Mouse (Mus musculus) liver, adult 2 months (tissue): ENCODE data around the gene C1qtnf6. TPM values are rescaled to one million over a fixed set of nuclear protein-coding genes. Genes with fewer than 3 reads are reported as not detected.

Experiments
- DNase-seq: peaks from one replicate; pipeline ENCODE4 v3.0.0-alpha.2; 2011; ENCODE audit warnings: low read depth, low spot score; ENCODE audit errors: extremely low read depth
- H3K27ac ChIP-seq: fragments of 200-500 bp; replicated peaks from 2 replicates; pipeline ENCODE4 v1.5.1; 2012; ENCODE audit warnings: low read depth, mild to moderate bottlenecking, control low read depth, inconsistent platforms, low read length; ENCODE audit not compliant: insufficient read depth
- H3K27me3 ChIP-seq: fragments of 200-500 bp; 2 replicates; pipeline ENCODE4 v1.6.1; 2012; ENCODE audit warnings: mild to moderate bottlenecking, moderate library complexity, low read length, inconsistent platforms; ENCODE audit not compliant: control insufficient read depth, insufficient read depth
- H3K36me3 ChIP-seq: fragments of 200-500 bp; 2 replicates; pipeline ENCODE4 v1.6.1; 2012; ENCODE audit warnings: low read length, inconsistent platforms; ENCODE audit not compliant: control insufficient read depth, insufficient read depth
- H3K4me1 ChIP-seq: fragments of 200-500 bp; 2 replicates; pipeline ENCODE4 v1.6.1; 2011; ENCODE audit warnings: low read length; ENCODE audit not compliant: control insufficient read depth, insufficient read depth
- H3K4me3 ChIP-seq: fragments of 200-500 bp; 2 replicates; pipeline ENCODE4 v1.5.1; 2011; ENCODE audit warnings: low read depth, mild to moderate bottlenecking, control low read depth, low read length, moderate library complexity; ENCODE audit not compliant: insufficient read depth
- H3K79me2 ChIP-seq: fragments of 200-500 bp; 2 replicates; pipeline ENCODE4 v1.6.1; 2012; ENCODE audit warnings: inconsistent platforms, mild to moderate bottlenecking, low read length, moderate library complexity; ENCODE audit not compliant: control insufficient read depth, insufficient read depth
- H3K9ac ChIP-seq: fragments of 200-500 bp; 2 replicates; pipeline ENCODE4 v1.6.1; 2012; ENCODE audit warnings: low read depth, mild to moderate bottlenecking, control low read depth, inconsistent platforms, low read length
- CTCF ChIP-seq: fragments of 200-500 bp; IDR thresholded peaks from 2 replicates; pipeline ENCODE4 v1.5.1; 2011; ENCODE audit warnings: low read depth, low read length, control low read depth
- POLR2A ChIP-seq: fragments of 200-500 bp; IDR thresholded peaks from 2 replicates; pipeline ENCODE4 v1.6.1; 2011; ENCODE audit warnings: low read length, control low read depth; ENCODE audit not compliant: insufficient read depth; ENCODE audit errors: extremely low read depth
- WGBS: fragments of 180-500 bp; shearing (Covaris S2); methylation state at CpG from one replicate; pipeline ENCODE4 v1.1.7; 2018; 5-methylcytosine and 5-hydroxymethylcytosine counted together
- polyA plus RNA-seq: library from polyadenylated mRNA; depleted of rRNA; stranded (reverse); fragments of >200 nt; gene quantifications from 2 replicates; pipeline ENCODE4 v1.2.3, GENCODE M21; 2012
- total RNA-seq: library from RNA; depleted of rRNA; stranded (reverse); fragments of >200 nt; gene quantifications from 2 replicates; pipeline ENCODE4 v1.2.3, GENCODE M21; 2014

C1qtnf6 gene
- total and polyA plus RNA-seq, 2 experiments: 0.28 to 2.5 TPM

DNA sequence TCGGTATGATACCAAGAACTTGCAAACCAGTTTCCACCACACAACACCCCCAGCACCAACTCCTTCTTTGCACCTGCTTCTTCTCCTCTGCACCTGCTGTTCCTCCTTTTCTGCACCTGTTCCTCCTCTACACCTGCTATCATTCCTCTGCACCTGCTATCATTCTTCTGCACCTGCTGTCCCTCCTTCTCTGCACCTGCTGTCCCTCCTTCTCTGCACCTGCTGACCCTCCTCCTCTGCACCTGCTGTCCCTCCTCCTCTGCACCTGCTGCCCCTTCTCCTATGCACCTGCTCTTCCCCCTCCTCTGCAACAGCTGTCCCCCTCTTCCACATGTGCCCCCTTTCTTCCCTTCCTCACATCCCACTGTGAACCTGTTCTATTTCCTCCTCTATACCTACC lies 44.7 kb downstream of the C1qtnf6 start:
- H3K9ac ChIP-seq: no peak overlapping the region
- whole genome bisulfite sequencing: 86% methylated on average over 1 of the region's 1 CpGs
- H3K36me3 ChIP-seq: no peaks in the 10 kb centered on the region
- H3K4me1 ChIP-seq: no peaks in the 10 kb centered on the region
- no peaks in the 10 kb centered on the region for H3K79me2 ChIP-seq
- no peaks in the 10 kb centered on the region for H3K27me3 ChIP-seq
- DNase-seq: no peak
- H3K27ac ChIP-seq: no peak overlapping the region
- no peak overlapping the region for H3K4me3 ChIP-seq
- TF ChIP-seq CTCF: no peak
- TF ChIP-seq POLR2A: no peak

DNA sequence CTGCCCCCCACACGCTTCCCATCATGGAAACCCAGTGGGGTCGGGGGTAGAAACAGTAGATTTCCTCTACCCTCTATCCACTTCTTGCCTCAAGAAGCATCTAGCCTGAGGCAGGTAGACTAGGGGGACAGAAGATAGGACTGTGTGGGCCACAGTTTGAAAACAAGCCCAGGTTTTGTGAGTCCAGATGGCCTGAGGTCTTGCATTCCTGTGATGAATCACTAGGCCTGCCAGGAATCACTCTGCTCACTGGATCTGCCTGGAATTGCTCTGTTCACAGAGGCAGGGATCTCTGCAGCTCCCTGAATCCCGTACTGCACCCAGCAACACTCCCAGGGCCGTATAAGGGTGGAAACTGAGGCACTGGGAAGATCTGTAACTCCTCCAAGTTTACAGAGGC lies 47.9 kb downstream of the C1qtnf6 start:
- Histone ChIP-seq H3K4me3 (no peak overlapping the region), H3K36me3 (no peaks in the 10 kb centered on the region), H3K79me2 (no peaks in the 10 kb centered on the region), H3K27ac (no peak overlapping the region), H3K27me3 (no peaks in the 10 kb centered on the region), H3K4me1 (no peaks in the 10 kb centered on the region), H3K9ac (no peak overlapping the region)
- 90% methylated on average over 4 of the region's 4 CpGs for WGBS
- TF ChIP-seq CTCF: no peak
- no peak for TF ChIP-seq POLR2A
- no peak for DNase-seq

DNA sequence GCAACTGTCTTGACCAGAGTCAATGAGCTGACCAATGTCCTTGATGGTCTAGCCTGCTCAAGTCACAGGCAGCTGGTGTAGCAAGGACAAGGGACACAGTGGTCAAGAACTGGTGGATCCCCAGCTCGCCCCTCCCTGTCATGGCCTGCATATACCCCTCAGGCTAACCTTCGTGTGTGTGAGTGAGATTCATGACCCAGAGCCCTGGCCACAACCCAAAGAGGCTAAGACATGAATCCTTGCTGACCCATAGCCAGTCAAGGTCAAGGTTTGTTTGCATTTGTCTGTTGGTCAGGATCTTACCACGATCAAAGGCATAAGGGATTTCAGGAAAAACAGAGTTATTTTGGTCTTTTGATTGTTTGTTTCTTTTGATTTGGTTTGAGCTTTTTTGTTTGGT lies 48.7 kb downstream of the C1qtnf6 start:
- no peak overlapping the region for H3K9ac ChIP-seq
- TF ChIP-seq POLR2A (no peak), CTCF (no peak)
- DNase-seq: no peak

DNA sequence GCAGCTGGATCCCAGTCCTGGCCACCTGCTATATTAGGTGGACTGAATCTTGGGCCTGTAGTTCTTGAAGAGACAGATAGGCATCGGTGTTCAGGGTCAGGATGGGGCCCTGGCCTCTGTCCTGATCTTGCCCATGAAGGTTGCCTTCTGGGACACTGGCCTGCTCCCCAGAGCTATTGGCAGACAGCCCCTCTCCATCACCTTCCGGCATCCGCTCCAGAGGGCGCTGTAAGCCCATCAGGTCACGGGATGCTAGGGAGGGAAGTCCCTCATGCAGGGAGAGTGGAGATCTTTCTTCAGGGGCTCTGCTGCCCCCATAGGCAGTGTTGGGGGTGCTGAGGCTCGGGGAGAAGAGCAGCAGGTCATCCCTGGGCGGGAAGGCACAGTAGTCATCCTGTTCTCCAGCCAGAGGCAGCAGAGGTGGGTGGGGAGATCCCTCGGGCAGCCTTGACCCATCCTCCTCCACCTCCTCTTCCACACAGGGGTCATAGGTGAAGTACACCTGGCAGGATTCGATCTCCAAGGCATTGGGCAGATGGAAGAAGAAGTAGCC lies 49.7 kb downstream of the C1qtnf6 start:
- WGBS: 55% methylated on average over 9 of the region's 9 CpGs
- Histone ChIP-seq H3K9ac (no peak overlapping the region), H3K27me3 (no peaks in the 10 kb centered on the region), H3K27ac (no peak overlapping the region), H3K4me1 (no peaks in the 10 kb centered on the region), H3K4me3 (no peak overlapping the region), H3K36me3 (no peaks in the 10 kb centered on the region), H3K79me2 (no peaks in the 10 kb centered on the region)
- TF ChIP-seq CTCF (peak; percentile 50), POLR2A (no peak)
- DNase-seq: no peak

More for the DNA sequence above, 48.7 kb downstream of the C1qtnf6 start:
- no peaks in the 10 kb centered on the region for H3K4me1 ChIP-seq
- WGBS: 41% methylated on average over 3 of the region's 3 CpGs
- no peak overlapping the region for H3K27ac ChIP-seq
- no peaks in the 10 kb centered on the region for H3K79me2 ChIP-seq
- no peaks in the 10 kb centered on the region for H3K27me3 ChIP-seq
- no peaks in the 10 kb centered on the region for H3K36me3 ChIP-seq
- no peak overlapping the region for H3K4me3 ChIP-seq

DNA sequence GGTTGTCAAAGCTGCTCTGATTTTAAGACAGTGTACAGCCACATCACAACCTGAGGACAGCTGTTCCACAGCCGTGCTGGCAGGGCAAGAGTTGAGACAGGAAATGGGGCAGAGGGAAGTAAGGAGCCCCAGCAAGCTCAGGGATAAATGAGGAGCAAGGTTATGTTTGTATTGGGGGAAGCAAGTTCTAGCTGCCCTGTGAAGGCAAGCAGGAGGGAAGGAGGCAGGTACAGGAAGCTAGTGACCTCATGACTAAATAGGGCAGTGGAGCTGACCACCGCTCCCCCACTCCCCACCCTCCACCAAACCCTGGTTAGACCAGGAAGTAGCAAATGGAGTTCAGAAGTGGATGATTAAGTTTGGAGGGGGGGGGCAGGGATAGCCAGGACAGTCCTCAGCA lies 50.2 kb downstream of the C1qtnf6 start:
- no peak overlapping the region for H3K27ac ChIP-seq
- H3K79me2 ChIP-seq: no peaks in the 10 kb centered on the region
- H3K4me1 ChIP-seq: no peaks in the 10 kb centered on the region
- 61% methylated on average over 2 of the region's 2 CpGs for WGBS
- H3K4me3 ChIP-seq: no peak overlapping the region
- TF ChIP-seq POLR2A (no peak), CTCF (no peak)
- no peak for DNase-seq
- H3K36me3 ChIP-seq: no peaks in the 10 kb centered on the region
- no peaks in the 10 kb centered on the region for H3K27me3 ChIP-seq
- no peak overlapping the region for H3K9ac ChIP-seq

DNA sequence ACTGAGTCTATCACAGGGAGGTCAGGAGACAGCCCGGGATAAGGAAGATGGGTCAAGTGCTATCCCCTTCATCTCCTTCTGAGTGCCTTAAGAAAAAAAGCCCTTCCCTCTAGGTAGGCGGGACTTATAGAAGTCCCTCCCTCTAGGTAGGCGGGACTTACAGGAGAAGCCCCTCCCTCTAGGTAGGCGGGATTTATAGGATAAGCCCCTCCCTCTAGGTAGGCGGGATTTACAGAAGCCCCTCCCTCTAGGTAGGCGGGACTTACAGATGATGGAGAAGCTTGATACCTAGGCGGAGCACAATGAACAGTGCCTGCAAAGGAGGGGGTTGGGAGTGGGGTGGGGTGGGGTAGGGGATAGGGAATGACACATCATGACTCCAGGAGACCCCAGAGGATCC lies 51.1 kb downstream of the C1qtnf6 start:
- H3K36me3 ChIP-seq: no peaks in the 10 kb centered on the region
- no peak for DNase-seq
- no peak overlapping the region for H3K4me3 ChIP-seq
- no peak overlapping the region for H3K27ac ChIP-seq
- WGBS: 69% methylated on average over 7 of the region's 7 CpGs
- no peaks in the 10 kb centered on the region for H3K27me3 ChIP-seq
- no peak for TF ChIP-seq POLR2A
- TF ChIP-seq CTCF: no peak
- no peaks in the 10 kb centered on the region for H3K4me1 ChIP-seq
- no peaks in the 10 kb centered on the region for H3K79me2 ChIP-seq
- H3K9ac ChIP-seq: no peak overlapping the region
